Mouse (Mus musculus): ENCODE results near the gene Sfxn5.

The Sfxn5 gene

GRCm38 (mm10) chr6:85332351-85332999 lies 747 bp downstream of the Sfxn5 start:
- no peak for DNase-seq

GRCm38 (mm10) chr6:85331736-85332135 lies 1.5 kb downstream of the Sfxn5 start:
- no peak for DNase-seq

- DNase-seq = peak; percentile 60
These were observed 1.9 kb downstream of the Sfxn5 start for GRCm38 (mm10) chr6:85331221-85331735.

- DNase-seq = no peak
These were observed 3.5 kb downstream of the Sfxn5 start for GRCm38 (mm10) chr6:85329666-85330185.

GRCm38 (mm10) chr6:85326564-85326963 lies 6.7 kb downstream of the Sfxn5 start:
- DNase-seq = no peak

- DNase-seq = no peak
These were observed 8.1 kb downstream of the Sfxn5 start for GRCm38 (mm10) chr6:85325109-85325508.

GRCm38 (mm10) chr6:85320445-85320866 lies 12.8 kb downstream of the Sfxn5 start:
- DNase-seq = no peak

- DNase-seq = no peak
These were observed 17.0 kb downstream of the Sfxn5 start for GRCm38 (mm10) chr6:85316211-85316610.

- no peak for DNase-seq
These were observed 19.0 kb downstream of the Sfxn5 start for GRCm38 (mm10) chr6:85314064-85314798.

GRCm38 (mm10) chr6:85307894-85308293 lies 25.3 kb downstream of the Sfxn5 start:
- DNase-seq = no peak

- no peak for DNase-seq
These were observed 26.8 kb downstream of the Sfxn5 start for GRCm38 (mm10) chr6:85306375-85306774.

GRCm38 (mm10) chr6:85305826-85306225 lies 27.4 kb downstream of the Sfxn5 start:
- DNase-seq = no peak

GRCm38 (mm10) chr6:85304966-85305365 lies 28.3 kb downstream of the Sfxn5 start:
- no peak for DNase-seq

- peak; percentile 68 for DNase-seq
These were observed 30.7 kb downstream of the Sfxn5 start for GRCm38 (mm10) chr6:85302326-85303055.

- peak; percentile 28 for DNase-seq
These were observed 37.6 kb downstream of the Sfxn5 start for GRCm38 (mm10) chr6:85295384-85296167.

GRCm38 (mm10) chr6:85294004-85294379 lies 39.2 kb downstream of the Sfxn5 start:
- no peak for DNase-seq

- DNase-seq = no peak
These were observed 39.8 kb downstream of the Sfxn5 start for GRCm38 (mm10) chr6:85293255-85294003.

GRCm38 (mm10) chr6:85290869-85291824 lies 42.1 kb downstream of the Sfxn5 start:
- DNase-seq = no peak

- no peak for DNase-seq
These were observed 44.9 kb downstream of the Sfxn5 start for GRCm38 (mm10) chr6:85288193-85288857.
